Mouse (Mus musculus) lung, adult 2 months (tissue): ENCODE measurements around the gene Nup210.

Experiments used
- CTCF ChIP-seq: fragments of 200-500 bp; IDR thresholded peaks from 2 replicates; pipeline ENCODE4 v1.5.1; 2011; ENCODE audit warnings: mild to moderate bottlenecking, low read length, control low read depth; ENCODE audit not compliant: insufficient read depth
- POLR2A ChIP-seq: fragments of 200-500 bp; IDR thresholded peaks from 2 replicates; pipeline ENCODE4 v1.6.1; 2011; ENCODE audit warnings: low read depth, mild to moderate bottlenecking, control low read depth, low read length, borderline replicate concordance; ENCODE audit errors: extremely low read depth

DNA sequence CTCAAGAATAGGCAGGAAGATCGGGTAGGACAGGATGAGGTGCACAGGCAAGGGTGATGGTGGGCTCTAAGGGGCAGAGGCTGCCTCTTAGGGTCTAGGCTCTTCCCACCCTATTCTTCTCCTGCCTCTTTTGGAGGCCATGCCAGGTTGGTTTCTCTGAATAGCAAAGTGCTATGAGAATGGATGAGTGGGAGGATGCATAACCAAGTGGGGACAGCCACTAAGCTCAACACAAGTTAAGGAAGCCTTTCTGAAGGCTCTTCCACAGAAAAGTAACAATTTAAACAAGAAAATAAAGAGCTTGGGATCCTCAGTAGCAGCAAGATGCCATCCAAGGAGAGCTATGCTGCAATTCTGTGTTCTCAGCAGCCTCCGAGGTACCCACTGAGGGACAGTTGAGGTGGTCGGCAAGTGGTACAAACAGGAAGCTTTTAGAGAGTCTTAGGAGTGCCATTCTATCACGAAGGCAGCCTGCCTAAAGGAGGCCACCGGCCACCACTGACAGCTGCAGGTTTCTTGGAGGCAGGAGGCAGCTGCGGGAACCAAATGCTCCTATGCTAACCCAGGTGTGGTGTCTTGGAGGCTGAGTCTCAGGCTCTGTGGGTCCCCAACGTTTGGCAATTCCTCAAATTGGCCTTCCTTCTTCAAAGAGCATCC, 36.4 kb upstream of the Nup210 start:
- no peak for TF ChIP-seq POLR2A
- TF ChIP-seq CTCF = no peak
